Mouse (Mus musculus): Measurements from ENCODE around the gene Plppr5. TPM values are rescaled to one million over a fixed set of nuclear protein-coding genes. Genes with fewer than 3 reads are reported as not detected.

Gene Plppr5
- polyA plus RNA-seq, 1 experiment from 2014 or later, result 6.0 TPM

DNA sequence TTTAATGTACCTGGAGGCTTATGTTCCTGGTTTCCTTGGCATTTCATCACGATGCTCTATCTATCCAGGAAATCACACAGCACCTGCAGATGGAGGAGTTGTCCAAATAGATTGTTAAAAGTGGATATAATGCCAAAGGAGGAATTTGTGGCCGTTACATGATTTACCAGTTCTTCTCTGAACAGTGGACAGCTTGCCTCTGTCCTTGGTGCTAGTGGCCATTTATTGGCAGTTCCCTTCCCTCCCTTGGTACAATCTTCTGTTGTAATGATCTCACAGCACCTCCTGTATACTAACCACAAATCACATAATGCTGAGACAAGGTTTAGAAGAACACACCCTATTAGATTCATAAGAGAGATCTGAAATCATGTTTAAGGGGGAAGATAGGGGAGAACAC is 55.7 kb downstream of the Plppr5 start:
- no peaks in the 10 kb centered on the region for H3K9me3 ChIP-seq (ENCODE audit: control insufficient read depth, low read length)
- H3K9ac ChIP-seq (ENCODE audit: low read length), result no peak overlapping the region
- H3K27me3 ChIP-seq (ENCODE audit: control insufficient read depth, insufficient read depth, low read length), result no peaks in the 10 kb centered on the region
- no peak for ATAC-seq (ENCODE audit: insufficient number of reproducible peaks, insufficient read depth, low FRiP score, low read depth)
- H3K4me3 ChIP-seq (ENCODE audit: control insufficient read depth in 1 of 2, insufficient read depth in 1 of 2, low read depth in 1 of 2, low read length in 2 of 2), result no peak overlapping the region
- no peak overlapping the region for H3K4me2 ChIP-seq (ENCODE audit: low read length)
- no peak overlapping the region for H3K27ac ChIP-seq (replicated peaks in 1 of 2; ENCODE audit: control insufficient read depth in 1 of 2, insufficient read depth in 1 of 2, low read depth in 2 of 2, low read length in 2 of 2)
- no peaks in the 10 kb centered on the region for H3K36me3 ChIP-seq (ENCODE audit: control insufficient read depth, insufficient read depth, low read length)
- WGBS, result 39% methylated on average over 2 of the region's 2 CpGs
- peaks cover under 1 to 16% of the 10 kb centered on the region in 2 experiments; a peak in 3 of 4 replicates for H3K4me1 ChIP-seq (ENCODE audit: control insufficient read depth in 2 of 2, insufficient read depth in 2 of 2, low read length in 2 of 2)

DNA sequence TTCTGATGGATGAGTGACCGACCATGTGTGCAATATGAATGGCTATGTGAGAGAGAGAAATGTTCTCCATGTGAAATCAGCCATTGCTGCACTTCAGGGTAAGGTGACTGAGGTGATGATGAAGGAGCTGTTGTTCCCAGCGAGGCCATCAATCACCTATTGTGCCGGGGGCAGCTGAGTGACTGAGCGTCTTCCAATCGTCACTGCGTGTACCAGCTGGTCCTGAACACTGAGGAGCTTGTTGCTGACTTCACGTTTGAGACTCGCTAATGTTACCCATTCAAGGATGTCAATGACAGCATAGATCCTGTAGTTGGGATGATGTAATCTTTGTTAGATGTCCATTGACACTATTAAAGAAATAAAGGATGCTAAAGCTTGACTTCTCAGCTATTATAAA is 74.0 kb downstream of the Plppr5 start:
- no peak overlapping the region for H3K9ac ChIP-seq (ENCODE audit: low read length)
- no peaks in the 10 kb centered on the region for H3K36me3 ChIP-seq (ENCODE audit: control insufficient read depth, insufficient read depth, low read length)
- H3K4me2 ChIP-seq (ENCODE audit: low read length), result no peak overlapping the region
- H3K4me3 ChIP-seq (ENCODE audit: control insufficient read depth in 1 of 2, insufficient read depth in 1 of 2, low read depth in 1 of 2, low read length in 2 of 2), result no peak overlapping the region
- no peaks in the 10 kb centered on the region for H3K27me3 ChIP-seq (ENCODE audit: control insufficient read depth, insufficient read depth, low read length)
- H3K27ac ChIP-seq (replicated peaks in 1 of 2; ENCODE audit: control insufficient read depth in 1 of 2, insufficient read depth in 1 of 2, low read depth in 2 of 2, low read length in 2 of 2), result no peak overlapping the region
- 71% methylated on average over 8 of the region's 8 CpGs for WGBS
- 0 out of 4 replicates have a peak, but pooled peaks cover 0 to 5% of the 10 kb centered on the region in 2 experiments for H3K4me1 ChIP-seq (ENCODE audit: control insufficient read depth in 2 of 2, insufficient read depth in 2 of 2, low read length in 2 of 2)
- no peak for ATAC-seq (ENCODE audit: insufficient number of reproducible peaks, insufficient read depth, low FRiP score, low read depth)
- no peaks in the 10 kb centered on the region for H3K9me3 ChIP-seq (ENCODE audit: control insufficient read depth, low read length)

DNA sequence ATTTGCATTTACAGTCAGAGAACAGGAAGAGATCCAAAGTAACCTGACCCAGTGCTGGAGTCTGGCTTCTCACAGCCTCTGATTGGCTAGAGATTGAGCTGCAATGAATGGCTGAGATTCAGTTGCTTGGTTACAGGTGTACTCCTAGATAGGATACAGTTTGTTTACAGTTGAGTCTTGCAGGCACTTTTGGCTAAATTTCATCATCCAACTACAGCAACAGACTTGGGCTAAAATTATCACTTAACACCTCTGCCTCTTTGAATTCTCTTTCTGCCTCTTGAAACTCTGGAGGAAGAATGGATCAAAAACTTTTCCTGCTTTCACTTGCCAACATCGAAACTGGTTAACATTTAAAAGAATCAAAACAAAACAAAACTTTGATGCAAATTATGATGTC is 89.7 kb downstream of the Plppr5 start:
- no peak for ATAC-seq (ENCODE audit: insufficient number of reproducible peaks, insufficient read depth, low FRiP score, low read depth)
- H3K27ac ChIP-seq (replicated peaks in 1 of 2; ENCODE audit: control insufficient read depth in 1 of 2, insufficient read depth in 1 of 2, low read depth in 2 of 2, low read length in 2 of 2), result no peak overlapping the region
- H3K27me3 ChIP-seq (ENCODE audit: control insufficient read depth, insufficient read depth, low read length), result no peaks in the 10 kb centered on the region
- no peak overlapping the region for H3K4me2 ChIP-seq (ENCODE audit: low read length)
- H3K4me1 ChIP-seq (ENCODE audit: control insufficient read depth in 2 of 2, insufficient read depth in 2 of 2, low read length in 2 of 2), result 0 out of 4 replicates have a peak, but pooled peaks cover 0 to 3% of the 10 kb centered on the region in 2 experiments
- H3K36me3 ChIP-seq (ENCODE audit: control insufficient read depth, insufficient read depth, low read length), result no peaks in the 10 kb centered on the region
- no peaks in the 10 kb centered on the region for H3K9me3 ChIP-seq (ENCODE audit: control insufficient read depth, low read length)
- no peak overlapping the region for H3K9ac ChIP-seq (ENCODE audit: low read length)
- WGBS, result 68% methylated on average over 1 of the region's 1 CpGs
- no peak overlapping the region for H3K4me3 ChIP-seq (ENCODE audit: control insufficient read depth in 1 of 2, insufficient read depth in 1 of 2, low read depth in 1 of 2, low read length in 2 of 2)

DNA sequence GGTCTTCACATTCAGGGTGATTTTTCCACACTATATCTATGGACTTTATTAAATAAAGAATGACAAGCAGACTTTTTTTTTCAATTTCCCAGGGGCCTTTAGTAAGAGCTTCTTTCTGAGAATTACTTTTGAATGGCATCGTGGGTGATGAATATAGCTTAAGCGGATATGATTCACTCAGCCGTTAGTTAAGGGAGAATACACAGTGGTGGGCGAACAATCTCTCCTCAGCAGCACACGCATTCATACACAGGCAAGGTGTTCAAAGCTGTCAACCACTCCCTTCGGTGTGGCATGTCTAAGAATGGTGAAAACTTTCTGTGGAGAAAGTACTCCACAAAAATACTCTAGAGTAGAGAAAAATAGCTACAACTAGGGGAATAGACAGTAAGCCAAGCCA is 104.6 kb downstream of the Plppr5 start:
- Histone ChIP-seq H3K9me3 (ENCODE audit: control insufficient read depth, low read length) (no peaks in the 10 kb centered on the region), H3K27ac (replicated peaks in 1 of 2; ENCODE audit: control insufficient read depth in 1 of 2, insufficient read depth in 1 of 2, low read depth in 2 of 2, low read length in 2 of 2) (no peak overlapping the region), H3K36me3 (ENCODE audit: control insufficient read depth, insufficient read depth, low read length) (no peaks in the 10 kb centered on the region), H3K4me1 (ENCODE audit: control insufficient read depth in 2 of 2, insufficient read depth in 2 of 2, low read length in 2 of 2) (no peaks in the 10 kb centered on the region), H3K27me3 (ENCODE audit: control insufficient read depth, insufficient read depth, low read length) (no peaks in the 10 kb centered on the region), H3K4me2 (ENCODE audit: low read length) (no peak overlapping the region), H3K4me3 (ENCODE audit: control insufficient read depth in 1 of 2, insufficient read depth in 1 of 2, low read depth in 1 of 2, low read length in 2 of 2) (no peak overlapping the region), H3K9ac (ENCODE audit: low read length) (no peak overlapping the region)
- ATAC-seq (ENCODE audit: insufficient number of reproducible peaks, insufficient read depth, low FRiP score, low read depth), result no peak
- WGBS, result 88% methylated on average over 6 of the region's 6 CpGs

DNA sequence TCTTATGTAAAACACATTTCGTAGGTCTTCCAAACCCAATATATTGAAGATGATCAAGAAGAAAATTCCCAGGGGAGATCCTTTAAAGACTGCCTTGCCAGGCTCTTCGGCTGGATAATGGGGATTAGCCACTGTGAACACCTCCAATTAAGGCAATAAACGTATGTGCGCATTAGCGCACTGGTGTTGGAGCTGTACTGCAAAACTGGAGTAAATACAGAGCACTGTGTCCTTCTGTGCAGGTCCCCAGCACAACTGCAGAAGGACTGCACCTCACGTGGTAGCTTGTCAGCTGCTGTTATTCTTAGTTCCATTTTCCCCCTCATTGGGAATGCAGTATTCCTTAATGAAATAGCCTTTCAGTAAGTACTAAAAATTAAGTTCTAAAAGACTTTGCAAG is 110.0 kb downstream of the Plppr5 start:
- Histone ChIP-seq H3K4me2 (ENCODE audit: low read length) (no peak overlapping the region), H3K36me3 (ENCODE audit: control insufficient read depth, insufficient read depth, low read length) (no peaks in the 10 kb centered on the region), H3K9me3 (ENCODE audit: control insufficient read depth, low read length) (no peaks in the 10 kb centered on the region), H3K4me3 (ENCODE audit: control insufficient read depth in 1 of 2, insufficient read depth in 1 of 2, low read depth in 1 of 2, low read length in 2 of 2) (no peak overlapping the region), H3K9ac (ENCODE audit: low read length) (no peak overlapping the region), H3K4me1 (ENCODE audit: control insufficient read depth in 2 of 2, insufficient read depth in 2 of 2, low read length in 2 of 2) (no peaks in the 10 kb centered on the region), H3K27me3 (ENCODE audit: control insufficient read depth, insufficient read depth, low read length) (no peaks in the 10 kb centered on the region), H3K27ac (replicated peaks in 1 of 2; ENCODE audit: control insufficient read depth in 1 of 2, insufficient read depth in 1 of 2, low read depth in 2 of 2, low read length in 2 of 2) (no peak overlapping the region)
- WGBS, result 82% methylated on average over 6 of the region's 6 CpGs
- ATAC-seq (ENCODE audit: insufficient number of reproducible peaks, insufficient read depth, low FRiP score, low read depth), result no peak

DNA sequence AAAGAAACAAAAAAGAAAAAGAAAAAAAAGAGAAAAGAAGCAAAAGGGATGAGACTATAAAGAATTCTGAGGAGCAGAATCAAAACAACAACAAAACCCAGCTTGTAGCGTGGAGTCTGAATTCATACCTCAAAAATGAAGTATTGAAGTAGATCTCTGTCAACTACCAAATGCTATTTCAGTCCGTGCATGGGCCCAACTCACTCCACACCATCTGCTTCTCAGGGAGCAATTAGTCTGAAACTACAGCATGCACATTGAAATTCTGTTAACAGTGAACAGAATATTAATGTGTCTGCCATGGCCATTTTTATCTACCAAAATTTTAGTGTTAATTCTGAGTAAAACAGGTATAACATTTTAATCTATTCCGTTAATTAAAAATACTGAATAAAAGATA is 111.4 kb downstream of the Plppr5 start:
- no peak overlapping the region for H3K4me2 ChIP-seq (ENCODE audit: low read length)
- 88% methylated on average over 3 of the region's 3 CpGs for WGBS
- no peak for ATAC-seq (ENCODE audit: insufficient number of reproducible peaks, insufficient read depth, low FRiP score, low read depth)
- H3K4me3 ChIP-seq (ENCODE audit: control insufficient read depth in 1 of 2, insufficient read depth in 1 of 2, low read depth in 1 of 2, low read length in 2 of 2), result no peak overlapping the region
- H3K9ac ChIP-seq (ENCODE audit: low read length), result no peak overlapping the region
- no peaks in the 10 kb centered on the region for H3K36me3 ChIP-seq (ENCODE audit: control insufficient read depth, insufficient read depth, low read length)
- no peaks in the 10 kb centered on the region for H3K4me1 ChIP-seq (ENCODE audit: control insufficient read depth in 2 of 2, insufficient read depth in 2 of 2, low read length in 2 of 2)
- H3K27ac ChIP-seq (replicated peaks in 1 of 2; ENCODE audit: control insufficient read depth in 1 of 2, insufficient read depth in 1 of 2, low read depth in 2 of 2, low read length in 2 of 2), result no peak overlapping the region
- H3K9me3 ChIP-seq (ENCODE audit: control insufficient read depth, low read length), result no peaks in the 10 kb centered on the region
- no peaks in the 10 kb centered on the region for H3K27me3 ChIP-seq (ENCODE audit: control insufficient read depth, insufficient read depth, low read length)

DNA sequence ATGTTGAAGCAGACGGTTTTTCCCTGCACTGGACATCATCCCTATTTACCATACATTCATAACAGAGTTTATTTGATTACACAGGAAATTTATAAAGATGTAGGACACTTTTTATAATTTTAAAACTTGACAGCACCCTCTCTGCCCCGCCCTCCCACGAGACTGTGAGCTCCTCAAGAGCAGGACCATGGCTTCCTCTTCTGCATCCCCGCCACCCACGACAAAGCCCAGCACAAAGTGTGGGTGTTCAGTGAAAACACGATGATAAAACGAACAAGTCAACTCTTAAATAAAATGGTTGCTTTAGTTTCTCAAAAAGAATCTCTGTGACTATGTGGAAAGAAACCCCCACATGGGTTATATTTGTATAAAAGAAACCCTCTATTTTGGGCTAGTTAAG is 112.0 kb downstream of the Plppr5 start:
- ATAC-seq (ENCODE audit: insufficient number of reproducible peaks, insufficient read depth, low FRiP score, low read depth), result no peak
- Histone ChIP-seq H3K9me3 (ENCODE audit: control insufficient read depth, low read length) (no peaks in the 10 kb centered on the region), H3K4me3 (ENCODE audit: control insufficient read depth in 1 of 2, insufficient read depth in 1 of 2, low read depth in 1 of 2, low read length in 2 of 2) (no peak overlapping the region), H3K9ac (ENCODE audit: low read length) (no peak overlapping the region), H3K4me1 (ENCODE audit: control insufficient read depth in 2 of 2, insufficient read depth in 2 of 2, low read length in 2 of 2) (no peaks in the 10 kb centered on the region), H3K36me3 (ENCODE audit: control insufficient read depth, insufficient read depth, low read length) (no peaks in the 10 kb centered on the region), H3K4me2 (ENCODE audit: low read length) (no peak overlapping the region), H3K27ac (replicated peaks in 1 of 2; ENCODE audit: control insufficient read depth in 1 of 2, insufficient read depth in 1 of 2, low read depth in 2 of 2, low read length in 2 of 2) (no peak overlapping the region), H3K27me3 (ENCODE audit: control insufficient read depth, insufficient read depth, low read length) (no peaks in the 10 kb centered on the region)
- 77% methylated on average over 7 of the region's 7 CpGs for WGBS

DNA sequence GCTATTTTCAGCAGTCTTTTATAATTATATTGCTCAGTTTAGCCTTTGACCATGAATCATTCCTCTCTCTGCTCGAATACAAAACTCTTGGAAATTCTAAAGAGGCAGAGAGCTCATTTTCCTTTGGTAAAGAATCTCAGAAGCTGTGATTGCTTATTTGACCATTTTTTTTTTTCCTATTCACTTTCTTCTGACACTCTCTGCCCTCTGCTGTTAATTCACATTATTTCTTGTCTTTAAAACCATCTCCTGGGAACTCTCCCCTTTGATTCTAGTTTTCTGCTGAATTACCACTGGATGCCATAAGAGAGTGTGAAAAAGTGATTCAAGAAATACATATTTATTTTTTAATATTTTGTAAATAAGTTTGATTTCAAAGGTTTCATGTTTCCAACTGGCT is 120.1 kb downstream of the Plppr5 start:
- no peak for ATAC-seq (ENCODE audit: insufficient number of reproducible peaks, insufficient read depth, low FRiP score, low read depth)
- Histone ChIP-seq H3K9ac (ENCODE audit: low read length) (no peak overlapping the region), H3K4me3 (ENCODE audit: control insufficient read depth in 1 of 2, insufficient read depth in 1 of 2, low read depth in 1 of 2, low read length in 2 of 2) (no peak overlapping the region), H3K4me2 (ENCODE audit: low read length) (no peak overlapping the region), H3K9me3 (ENCODE audit: control insufficient read depth, low read length) (no peaks in the 10 kb centered on the region), H3K27me3 (ENCODE audit: control insufficient read depth, insufficient read depth, low read length) (no peaks in the 10 kb centered on the region), H3K36me3 (ENCODE audit: control insufficient read depth, insufficient read depth, low read length) (no peaks in the 10 kb centered on the region), H3K4me1 (ENCODE audit: control insufficient read depth in 2 of 2, insufficient read depth in 2 of 2, low read length in 2 of 2) (no peaks in the 10 kb centered on the region), H3K27ac (replicated peaks in 1 of 2; ENCODE audit: control insufficient read depth in 1 of 2, insufficient read depth in 1 of 2, low read depth in 2 of 2, low read length in 2 of 2) (no peak overlapping the region)
- 80% methylated on average over 1 of the region's 1 CpGs for WGBS
